Mouse (Mus musculus) ES-E14 (cell line): ENCODE results near the gene Cryga. TPM values are rescaled to one million over a fixed set of nuclear protein-coding genes. Genes with fewer than 3 reads are reported as not detected.

Experiments
- DNase-seq: peaks from one replicate; pipeline ENCODE4 v3.0.0-alpha.2; 2013; ENCODE audit warnings: low read depth, low spot score
- H3K27ac ChIP-seq: 2 replicates; pipeline ENCODE4 v1.5.1; 2012; ENCODE audit warnings: low read depth, mild to moderate bottlenecking, low read length, moderate library complexity, mixed read lengths; ENCODE audit not compliant: poor library complexity, insufficient read depth, severe bottlenecking
- H3K36me3 ChIP-seq: 2 replicates; pipeline ENCODE4 v1.6.1; 2012; ENCODE audit warnings: mild to moderate bottlenecking, low read length, moderate library complexity, mixed read lengths; ENCODE audit not compliant: control insufficient read depth, poor library complexity, insufficient read depth, severe bottlenecking
- H3K4me1 ChIP-seq, 2 experiments: fragments of 150-350 bp in 1 of 2; sonication (generic) in 1 of 2; 2 replicates each; pipeline ENCODE4 v1.6.1; 2012; ENCODE audit warnings: low read length in 2 of 2, mild to moderate bottlenecking in 1 of 2, mixed read lengths in 1 of 2; ENCODE audit not compliant: control insufficient read depth in 2 of 2, insufficient read depth in 2 of 2, poor library complexity in 1 of 2
- H3K4me3 ChIP-seq, 2 experiments: fragments of 150-350 bp in 1 of 2; sonication (generic) in 1 of 2; 2 replicates each; pipeline ENCODE4 v1.5.1; 2012; ENCODE audit warnings: low read length in 2 of 2, low read depth in 1 of 2, mild to moderate bottlenecking in 1 of 2, mixed read lengths in 1 of 2; ENCODE audit not compliant: insufficient read depth in 1 of 2, poor library complexity in 1 of 2, severe bottlenecking in 1 of 2
- H3K9ac ChIP-seq: 2 replicates; pipeline ENCODE4 v1.6.1; 2012; ENCODE audit warnings: low read depth, mild to moderate bottlenecking, low read length, mixed read lengths; ENCODE audit not compliant: poor library complexity, insufficient read depth, severe bottlenecking
- H3K9me3 ChIP-seq: fragments of 150-350 bp; sonication (generic); 2 replicates; pipeline ENCODE4 v1.6.1; 2012; ENCODE audit warnings: low read depth, mild to moderate bottlenecking, low read length; ENCODE audit not compliant: control insufficient read depth, insufficient read depth
- CHD2 ChIP-seq: IDR thresholded peaks from 2 replicates; pipeline ENCODE4 v1.6.1; 2014; ENCODE audit warnings: mild to moderate bottlenecking, low read depth, low read length, inconsistent platforms
- HCFC1 ChIP-seq: IDR thresholded peaks from 2 replicates; pipeline ENCODE4 v1.6.1; 2012; ENCODE audit warnings: low read length, inconsistent platforms, borderline replicate concordance; ENCODE audit not compliant: insufficient read depth
- MAFK ChIP-seq: IDR thresholded peaks from 2 replicates; pipeline ENCODE4 v1.6.1; 2014; ENCODE audit warnings: mild to moderate bottlenecking, low read depth, low read length, inconsistent platforms; ENCODE audit not compliant: insufficient read depth
- ZC3H11A ChIP-seq: IDR thresholded peaks from 2 replicates; pipeline ENCODE4 v1.6.1; 2012; ENCODE audit warnings: low read depth, mild to moderate bottlenecking, inconsistent platforms, low read length, borderline replicate concordance
- ZNF384 ChIP-seq: IDR thresholded peaks from 2 replicates; pipeline ENCODE4 v1.6.1; 2012; ENCODE audit warnings: low read depth, low read length, inconsistent platforms
- in situ Hi-C, 2 experiments: fragments of 600-800 bp; cut with MboI; formaldehyde crosslinking; loops; one replicate each; pipeline ENCODE4 v1.15.1; 2025; ENCODE audit warnings: low sequenced_read_pairs in 2 of 2, inconsistent platforms in 1 of 2; ENCODE audit not compliant: unreplicated experiment in 2 of 2
- total RNA-seq: library from RNA; depleted of rRNA; stranded (reverse); fragments of 300-350 nt; gene quantifications from 2 replicates; pipeline ENCODE4 v1.2.3, GENCODE M21; 2012; rRNA removed

Cryga gene
- 1.5 and 2.3 TPM in 2 replicates for total RNA-seq

DNA sequence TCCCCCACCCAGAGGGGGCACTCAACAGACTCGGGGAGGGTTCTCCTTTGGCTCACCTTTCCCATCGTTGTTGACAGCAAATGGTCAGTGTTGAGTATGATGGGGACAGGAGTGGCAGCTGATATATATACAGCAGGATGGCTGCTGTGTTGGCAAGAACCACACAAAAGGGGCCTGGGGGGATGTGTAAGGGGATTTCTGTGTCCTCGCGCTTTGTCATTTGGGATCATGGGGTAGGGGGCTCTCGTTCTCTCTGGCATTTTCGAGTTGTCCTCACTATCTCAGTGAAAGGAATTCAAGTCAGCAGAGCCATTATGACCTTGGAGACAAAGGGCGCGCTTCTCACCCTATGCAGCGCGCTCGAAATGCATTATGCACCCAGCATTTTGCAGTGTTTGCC, at the start of gene Cryga:
Cryga (minus strand) TSS at position 101 of the 400 bp plus-strand sequence.
- Histone ChIP-seq H3K27ac (no peak within 1 kb of the TSS), H3K9ac (0 out of 2 replicates have a peak within 1 kb of the TSS, but pooled peaks have one; percentile 10), H3K4me3 (peak within 1 kb of the TSS; percentile 12 to 47; a peak in 2 of 4 replicates), H3K4me1 (peaks cover 0 to 5% of the 10 kb centered on the region in 2 experiments; a peak in 1 of 4 replicates), H3K9me3 (no peaks in the 10 kb centered on the region), H3K36me3 (no peaks in the 10 kb centered on the region; the same call in 1 of the 2 replicates)
- TF ChIP-seq CHD2 (no peak), MAFK (no peak), ZC3H11A (no peak), HCFC1 (no peak), ZNF384 (no peak)
- DNase-seq, result no peak
- in situ Hi-C loops, result no loop called here

DNA sequence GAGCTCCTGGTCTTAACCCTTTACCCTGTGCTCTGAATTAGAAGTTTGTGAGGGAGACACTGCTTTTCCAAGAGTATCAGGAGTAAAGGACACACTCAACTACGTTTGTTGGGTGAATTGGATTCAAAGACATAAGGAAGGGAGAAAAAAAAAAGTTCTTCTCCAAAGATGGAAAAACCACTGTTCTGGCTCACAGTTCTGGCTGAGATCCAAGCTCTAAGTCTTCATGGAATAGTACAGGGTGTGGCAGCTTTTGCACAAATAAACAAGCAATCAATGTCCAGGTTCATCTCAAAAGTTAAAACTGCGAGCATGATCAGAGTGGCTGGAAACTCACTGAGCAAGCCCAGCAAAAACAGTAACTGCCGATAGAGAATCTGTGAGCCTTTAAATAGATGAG, 44.8 kb upstream of the Cryga start:
- Histone ChIP-seq H3K4me1 (no peaks in the 10 kb centered on the region), H3K9ac (no peak overlapping the region), H3K36me3 (no peaks in the 10 kb centered on the region), H3K27ac (no peak overlapping the region), H3K9me3 (no peaks in the 10 kb centered on the region), H3K4me3 (no peak overlapping the region)
- DNase-seq, result no peak
- TF ChIP-seq ZNF384, result no peak
- TF ChIP-seq MAFK, result no peak
- no peak for TF ChIP-seq ZC3H11A
- TF ChIP-seq HCFC1, result no peak
- no peak for TF ChIP-seq CHD2
- in situ Hi-C loops, result no loop called here

DNA sequence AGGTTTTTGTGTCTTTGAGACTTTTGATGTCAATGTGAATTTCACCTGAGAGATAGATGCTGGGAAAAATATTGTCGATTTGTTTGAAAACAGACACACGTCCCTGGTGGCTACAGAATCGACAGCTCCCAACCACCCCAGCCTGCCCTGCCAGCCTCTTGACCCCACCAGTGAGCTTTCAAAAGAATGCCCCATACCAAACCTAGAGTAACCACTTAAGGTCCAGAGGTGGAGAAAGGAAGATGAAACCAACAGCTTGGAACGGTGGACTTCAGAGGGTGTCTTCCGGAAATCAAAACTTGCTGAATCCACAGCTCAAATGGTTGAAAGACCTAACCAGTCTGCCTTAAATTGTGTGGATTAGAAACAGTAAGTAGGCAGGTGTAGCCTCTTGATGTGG, 44.2 kb upstream of the Cryga start:
- H3K27ac ChIP-seq, result no peak overlapping the region
- no peak overlapping the region for H3K4me3 ChIP-seq
- TF ChIP-seq CHD2, result no peak
- no peak for TF ChIP-seq HCFC1
- TF ChIP-seq ZC3H11A, result no peak
- no peak for TF ChIP-seq MAFK
- in situ Hi-C loops, result no loop called here
- H3K9ac ChIP-seq, result no peak overlapping the region
- no peaks in the 10 kb centered on the region for H3K9me3 ChIP-seq
- no peak for DNase-seq
- H3K36me3 ChIP-seq, result no peaks in the 10 kb centered on the region
- no peaks in the 10 kb centered on the region for H3K4me1 ChIP-seq

DNA sequence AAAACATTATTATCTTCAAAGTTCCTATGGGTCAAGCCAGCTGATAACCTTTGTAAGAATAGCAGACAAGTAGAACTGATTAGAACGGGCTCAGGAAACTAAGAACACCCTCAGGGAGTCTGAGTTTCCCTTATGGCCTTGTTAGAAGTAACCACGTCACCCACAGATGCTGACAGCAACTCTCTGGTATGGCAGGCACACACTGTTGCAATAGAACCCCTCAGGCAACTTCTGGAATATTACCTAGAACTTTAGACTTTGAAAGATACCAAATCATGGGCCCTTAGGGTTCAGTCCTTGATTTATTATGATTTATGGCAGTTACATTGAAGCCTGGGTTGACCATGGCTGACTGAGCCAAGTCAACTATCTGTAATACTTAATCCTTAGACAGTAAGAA, 43.4 kb upstream of the Cryga start:
- Histone ChIP-seq H3K36me3 (no peaks in the 10 kb centered on the region), H3K4me1 (no peaks in the 10 kb centered on the region), H3K9me3 (no peaks in the 10 kb centered on the region), H3K27ac (no peak overlapping the region), H3K9ac (no peak overlapping the region), H3K4me3 (no peak overlapping the region)
- DNase-seq, result no peak
- TF ChIP-seq ZC3H11A, result no peak
- no peak for TF ChIP-seq HCFC1
- no peak for TF ChIP-seq CHD2
- TF ChIP-seq ZNF384, result no peak
- TF ChIP-seq MAFK, result no peak
- in situ Hi-C loops, result no loop called here

DNA sequence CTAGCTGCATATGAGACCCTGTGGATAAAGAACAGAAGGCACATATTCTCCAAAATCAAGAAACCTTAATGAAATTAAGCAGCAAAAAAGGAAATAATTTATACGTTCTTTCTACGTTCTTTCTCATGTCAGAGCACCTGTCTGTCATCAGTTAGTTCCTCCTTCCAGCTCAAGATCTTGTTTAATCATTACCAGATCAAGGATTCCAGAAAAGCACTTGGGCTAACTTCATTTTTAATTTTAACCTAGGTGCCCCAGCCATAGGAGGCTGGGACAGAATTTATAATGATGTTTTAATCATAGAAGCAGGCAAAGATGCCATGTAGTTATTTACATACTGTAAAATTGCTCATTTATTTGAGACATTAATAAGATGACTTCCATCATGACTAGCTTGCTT, 41.6 kb upstream of the Cryga start:
- no peaks in the 10 kb centered on the region for H3K4me1 ChIP-seq
- no peak overlapping the region for H3K27ac ChIP-seq
- H3K4me3 ChIP-seq, result no peak overlapping the region
- in situ Hi-C loops, result no loop called here
- H3K9me3 ChIP-seq, result no peaks in the 10 kb centered on the region
- H3K9ac ChIP-seq, result no peak overlapping the region
- no peaks in the 10 kb centered on the region for H3K36me3 ChIP-seq
- no peak for TF ChIP-seq HCFC1
- TF ChIP-seq CHD2, result no peak
- TF ChIP-seq ZC3H11A, result no peak
- no peak for TF ChIP-seq ZNF384
- no peak for TF ChIP-seq MAFK
- DNase-seq, result no peak
